Mouse (Mus musculus): ENCODE results near the gene Sh3bp5.

DNA sequence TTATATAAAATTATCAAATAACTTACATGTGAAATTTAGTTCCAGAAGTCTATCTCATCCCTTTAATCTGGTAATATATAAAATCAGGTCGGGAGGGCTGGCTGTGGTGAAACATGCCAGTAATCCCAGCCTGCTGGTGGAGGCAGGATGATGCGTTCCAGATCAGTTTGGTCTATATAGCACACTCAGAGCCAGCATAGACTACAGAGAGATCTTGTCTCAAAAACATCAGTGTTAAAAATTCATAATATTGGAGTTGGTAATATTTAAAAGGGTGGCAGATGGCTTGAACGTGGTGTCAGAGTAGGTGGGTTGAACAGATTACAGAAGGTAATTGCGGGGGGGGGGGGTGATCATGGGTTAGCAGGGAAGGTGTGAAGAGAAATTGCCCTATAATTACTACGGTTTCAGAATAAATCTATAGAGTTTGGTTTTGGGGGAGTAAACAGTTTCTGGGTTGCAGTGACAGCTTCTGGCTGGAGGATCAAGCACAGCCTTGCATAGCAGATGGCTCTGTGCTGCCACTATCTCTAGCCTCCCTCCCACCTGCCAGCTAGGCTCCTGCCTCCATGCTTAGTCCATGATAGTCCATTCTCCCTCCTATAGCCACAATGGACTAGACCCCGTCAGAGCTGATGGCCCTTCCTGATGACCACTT lies 20.3 kb upstream of the Sh3bp5 start:
- TF ChIP-seq ZNF384 (IDR thresholded peaks at IDR 0.05; ENCODE audit: low read depth, low read length) (no peak), MAFK (IDR thresholded peaks at IDR 0.05; ENCODE audit: insufficient read depth, low read depth, low read length) (no peak), ZC3H11A (IDR thresholded peaks at IDR 0.05; ENCODE audit: borderline replicate concordance, low read depth, low read length) (no peak), HCFC1 (IDR thresholded peaks at IDR 0.05; ENCODE audit: borderline replicate concordance, insufficient read depth, low read length) (no peak), CHD2 (IDR thresholded peaks at IDR 0.05; ENCODE audit: low read depth, low read length) (no peak)

Measured in ES-E14 (cell line).